Mouse (Mus musculus) monocyte, adult 59 days (primary cell): ENCODE data around the gene Supt5. TPM values are rescaled to one million over a fixed set of nuclear protein-coding genes. Genes with fewer than 3 reads are reported as not detected.

Experiments
- total RNA-seq, 2 experiments: library from RNA; stranded (reverse); gene quantifications; one replicate each; pipeline ENCODE4 v1.2.4; 2023

Gene Supt5
- total RNA-seq: 100 to 1,000 TPM; 118 to 123 TPM

DNA sequence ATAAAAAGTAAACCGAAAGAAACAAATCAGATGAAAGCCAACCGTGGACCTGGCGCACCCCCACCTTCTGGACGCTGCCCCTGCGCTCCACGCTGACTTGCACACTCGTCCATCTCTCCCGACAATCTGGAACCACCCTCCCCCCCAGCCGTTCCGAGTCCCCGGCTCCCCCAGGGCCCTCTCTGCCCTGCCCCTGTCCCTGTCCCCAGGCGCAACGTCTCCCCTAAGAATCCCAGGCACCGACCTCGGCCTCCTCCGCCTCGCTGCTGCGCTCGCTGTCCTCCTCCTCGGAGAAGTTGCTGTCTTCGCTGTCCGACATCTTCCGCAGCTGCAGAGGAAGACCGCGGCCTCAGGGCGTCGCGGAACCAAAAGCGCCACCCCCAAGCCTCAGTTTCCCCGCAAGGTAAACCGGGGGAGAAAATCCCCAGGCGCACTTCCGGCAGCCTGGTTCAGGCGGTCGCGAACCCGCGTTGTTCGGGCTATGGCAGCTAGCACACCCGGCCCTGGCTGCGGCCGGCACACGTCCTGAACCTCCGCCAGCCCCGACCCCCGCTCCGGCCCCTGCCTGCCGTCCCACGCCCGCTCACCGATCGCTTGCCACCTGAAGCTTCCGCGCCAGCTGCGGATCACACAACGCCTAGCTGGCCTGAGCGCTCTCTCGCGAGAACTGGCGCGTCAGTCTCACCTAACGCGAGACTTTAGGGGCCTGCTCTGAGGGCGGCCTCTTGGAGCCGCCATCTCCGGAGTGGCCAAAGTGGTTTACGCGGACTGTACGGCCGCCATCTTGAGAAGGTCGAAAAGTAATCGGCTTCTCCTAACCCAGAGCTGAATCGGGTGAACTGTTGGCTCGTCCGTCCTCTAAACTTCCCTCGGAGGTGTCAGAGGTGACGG is at the start of gene Supt5:
Gene Supt5, minus strand, starts transcription at position 639 of the 891 bp plus-strand sequence.

DNA sequence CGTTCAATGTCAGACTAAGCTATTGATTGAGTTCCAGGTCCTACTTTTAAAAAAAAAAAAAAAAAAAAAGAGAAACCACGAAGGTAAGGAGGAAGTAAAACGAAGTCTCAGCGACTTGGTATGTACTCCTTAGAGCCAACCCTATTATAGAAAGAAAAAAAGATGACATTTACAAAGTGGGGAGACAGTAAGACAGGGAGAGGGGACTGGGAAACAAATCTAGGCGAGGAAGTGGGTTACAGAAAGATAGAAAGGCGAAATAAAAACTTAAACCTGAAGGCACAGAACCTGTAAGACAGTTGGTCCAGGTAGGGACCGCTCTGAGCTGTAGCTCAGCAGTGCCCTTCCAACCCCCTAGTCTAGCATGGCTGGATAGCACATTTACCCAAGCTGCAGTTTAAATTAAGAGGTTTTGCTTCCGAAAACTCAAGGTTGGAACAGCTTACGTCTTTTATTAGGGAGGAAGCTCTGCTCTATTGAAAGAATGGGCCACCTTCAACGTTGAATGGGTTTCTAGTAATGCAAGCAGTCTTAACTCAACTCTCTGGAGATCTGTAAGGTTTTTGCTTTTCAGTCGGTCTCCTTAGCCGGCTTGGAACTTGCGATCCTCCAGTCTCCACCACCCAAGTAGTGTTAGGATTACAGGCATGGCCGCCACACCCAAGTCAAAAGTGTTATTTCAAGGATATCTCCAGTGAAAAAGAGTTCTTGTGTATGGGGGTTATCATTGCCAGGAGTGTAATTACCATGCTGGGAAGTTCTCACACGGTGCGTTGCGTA is 41.9 kb upstream of the Supt5 start, which contains the start of gene Zfp36:
Gene Zfp36, minus strand, starts transcription at position 17 of the 780 bp plus-strand sequence.

GRCm38 (mm10) chr7:28372251-28373108 is 33.9 kb upstream of the Supt5 start, which contains the start of gene Plekhg2:
TSS of gene Plekhg2 (minus strand) at chr7:28372599.

DNA sequence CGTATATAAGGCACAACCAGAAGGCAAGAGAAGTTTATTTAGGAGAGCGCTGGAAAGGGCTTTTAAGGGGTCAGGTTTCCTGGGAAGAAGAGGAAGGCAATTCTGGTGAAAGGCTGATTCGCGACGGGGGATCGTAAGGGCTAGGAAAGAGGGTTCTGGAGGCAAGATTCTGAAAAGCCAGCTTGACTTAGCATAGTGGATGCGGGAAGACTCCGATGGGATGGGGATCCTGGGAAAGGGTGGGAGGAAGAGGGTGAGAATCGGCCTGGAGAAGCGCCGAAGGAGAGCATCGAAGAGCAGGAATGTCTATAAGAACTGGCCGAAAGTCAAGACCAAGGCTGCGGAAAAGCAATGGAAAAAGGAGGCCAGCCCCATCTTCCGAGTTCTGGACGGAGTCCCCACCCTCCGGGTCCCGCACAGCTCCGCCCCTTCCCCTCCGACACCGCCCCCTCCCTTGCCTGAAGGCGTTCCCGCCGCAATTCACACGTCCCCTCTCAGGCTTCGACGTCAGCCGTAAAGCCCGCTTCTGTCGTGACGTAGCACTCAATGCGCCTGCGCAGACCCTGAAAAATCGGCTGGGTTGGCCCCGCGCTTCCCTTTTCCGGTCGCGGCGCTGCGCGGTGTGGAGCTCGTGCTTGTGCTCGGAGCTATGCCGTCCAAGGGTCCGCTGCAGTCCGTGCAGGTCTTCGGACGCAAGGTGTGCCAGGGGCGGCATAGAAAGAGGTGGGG is 11.8 kb upstream of the Supt5 start, which contains the start of gene Rps16:
Gene Rps16, plus strand, starts transcription at position 498 of the 729 bp plus-strand sequence.

GRCm38 (mm10) chr7:28311926-28312543 is 26.5 kb downstream of the Supt5 start, which contains the start of gene Timm50:
TSS of gene Timm50 (minus strand) at chr7:28312072.

DNA sequence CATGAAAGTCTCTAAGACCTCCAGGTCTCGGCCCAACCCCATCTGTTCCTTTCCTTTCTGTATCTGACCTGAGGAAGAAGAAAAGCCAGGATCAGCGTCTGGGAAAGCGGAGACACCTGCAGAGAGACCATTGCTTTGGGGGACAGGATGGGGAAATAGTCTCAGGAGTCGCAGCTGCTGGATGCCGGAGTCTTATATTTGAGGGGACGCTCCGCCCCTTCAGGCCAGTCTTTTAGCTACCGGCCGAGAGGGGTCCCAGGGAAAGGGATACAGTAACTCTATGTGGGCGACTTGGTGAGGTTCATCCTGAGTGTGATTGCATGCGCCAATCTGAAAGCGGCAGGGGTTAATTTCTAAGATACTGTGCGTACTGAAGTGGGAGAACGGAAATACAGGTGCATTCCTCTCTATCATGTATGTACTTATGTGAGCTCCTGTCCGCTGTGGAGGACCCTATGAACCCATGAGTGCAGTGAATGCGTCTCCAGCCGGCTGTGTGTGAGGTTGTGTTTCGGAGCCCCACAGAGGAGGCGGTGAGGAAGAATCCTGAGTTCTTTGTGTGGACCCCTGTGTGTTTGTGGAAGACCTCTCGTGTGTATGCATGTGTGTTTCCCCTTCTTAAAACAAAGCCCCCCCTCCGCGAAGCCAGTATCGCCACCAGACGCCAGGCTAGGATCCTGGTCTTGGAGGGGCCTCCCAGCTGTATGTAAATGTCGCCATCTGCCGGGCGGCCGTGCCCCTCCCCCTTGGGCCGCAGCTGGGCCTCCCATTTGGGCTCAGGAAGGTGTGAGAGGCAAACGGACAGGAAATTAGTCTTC is 36.7 kb downstream of the Supt5 start, which contains the start of gene Dll3:
Gene Dll3, minus strand, starts transcription at position 623 of the 818 bp plus-strand sequence.

GRCm38 (mm10) chr7:28290638-28291590 is 47.6 kb downstream of the Supt5 start, which contains the start of gene Selenov:
TSS of gene Selenov (minus strand) at chr7:28291186.

DNA sequence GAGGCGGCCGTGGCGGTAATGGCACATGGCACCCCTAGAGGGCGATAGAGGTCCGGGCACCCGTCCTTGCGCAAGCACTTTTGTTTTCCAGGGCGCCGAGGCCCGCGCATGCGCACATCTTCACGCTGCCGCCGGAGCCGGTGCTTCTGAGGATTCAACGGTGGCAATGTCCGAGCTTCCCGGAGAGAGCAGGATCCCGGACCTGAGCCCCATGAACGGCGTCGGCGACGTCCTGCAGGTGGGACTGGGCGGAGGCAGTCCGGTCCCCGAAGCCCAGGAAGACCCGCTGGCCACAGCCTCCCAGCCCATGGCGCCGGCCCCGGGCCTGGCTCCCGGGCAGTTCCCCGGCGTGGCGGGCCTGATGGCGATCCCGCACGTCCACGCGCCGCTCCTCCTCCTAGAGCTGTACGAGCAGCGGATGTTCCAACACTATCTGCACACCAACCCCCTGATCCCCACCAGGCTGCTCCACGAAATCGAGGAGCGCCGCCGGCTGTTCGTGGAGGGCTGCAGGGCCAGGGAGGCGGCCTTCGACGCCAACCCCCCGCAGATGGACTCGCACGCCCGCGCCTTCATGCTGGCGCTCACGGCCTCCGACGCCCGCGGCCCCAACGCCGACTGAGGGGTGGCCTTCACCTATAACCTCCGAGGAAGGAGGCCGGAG is 60.8 kb downstream of the Supt5 start, which contains the start of gene Eid2b:
Gene Eid2b, plus strand, starts transcription at position 125 of the 664 bp plus-strand sequence.

DNA sequence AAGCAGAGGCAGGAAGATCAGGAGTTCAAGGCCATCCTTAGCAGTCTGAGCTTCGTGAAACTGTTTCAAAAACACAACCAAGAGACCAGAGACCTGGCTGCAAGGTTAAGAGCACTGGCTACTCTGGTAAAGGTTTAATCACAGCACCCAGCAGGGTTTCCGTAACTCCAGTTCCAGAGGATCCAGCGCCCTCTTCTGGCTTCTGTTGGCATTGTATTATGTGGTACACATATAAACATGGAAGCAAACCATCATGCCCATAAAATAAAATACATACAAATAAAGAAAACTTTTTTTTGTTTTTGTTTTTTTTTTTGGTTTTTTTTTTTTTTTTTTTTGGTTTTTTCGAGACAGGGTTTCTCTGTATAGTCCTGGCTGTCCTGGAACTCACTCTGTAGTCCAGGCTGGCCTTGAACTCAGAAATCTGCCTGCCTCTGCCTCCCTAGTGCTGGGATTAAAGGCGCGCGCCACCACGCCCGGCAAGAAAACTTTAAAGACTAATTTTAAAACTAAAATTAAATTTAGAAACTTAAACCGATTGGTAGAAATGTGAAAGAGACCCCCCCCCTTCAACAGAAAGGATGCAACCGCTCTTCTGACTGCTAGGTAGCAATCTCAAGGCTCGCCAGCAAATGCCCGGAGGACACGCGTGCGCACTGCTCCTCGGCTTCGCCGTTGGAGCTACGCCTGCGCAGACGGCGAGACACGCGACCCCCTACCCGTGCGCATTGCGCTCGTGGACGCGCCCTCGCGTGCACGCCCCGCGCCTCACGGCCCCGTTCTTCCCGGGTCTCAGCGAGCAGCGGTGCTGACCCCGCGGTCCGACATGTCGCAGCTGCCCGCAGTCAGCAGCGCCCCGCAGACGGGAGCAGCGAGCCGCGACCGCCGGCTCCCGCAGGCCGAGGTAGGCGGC is 71.2 kb downstream of the Supt5 start, which contains the start of gene Eid2:
Gene Eid2, plus strand, starts transcription at position 753 of the 913 bp plus-strand sequence.

Other genes starting within 250 kb of the Supt5 start
- not detected for gene 9530053A07Rik, start 209.3 kb downstream of the Supt5 start, total RNA-seq
- gene Fbl, start 169.0 kb downstream of the Supt5 start, total RNA-seq: 100 to 1,000 TPM; 127 to 139 TPM
- 10 to 100 TPM; 14.8 to 15.4 TPM for gene Dyrk1b, start 159.3 kb downstream of the Supt5 start, total RNA-seq
- gene Eid2, start 70.9 kb downstream of the Supt5 start, total RNA-seq: 1 to 10 TPM; 1.6 to 2.3 TPM
- gene Eid2b, start 61.0 kb downstream of the Supt5 start, total RNA-seq: 1 to 10 TPM; 6.0 to 7.1 TPM
- not detected for gene Selenov, start 47.6 kb downstream of the Supt5 start, total RNA-seq
- gene Dll3, start 36.5 kb downstream of the Supt5 start, total RNA-seq: not detected
- gene Timm50, start 26.7 kb downstream of the Supt5 start, total RNA-seq: 10 to 100 TPM; 28.9 to 29.0 TPM
- gene Rps16, start 11.9 kb upstream of the Supt5 start, total RNA-seq: 1,000 to 10,000 TPM; 1,784 to 1,904 TPM
- 10 to 100 TPM; 38.7 to 42.8 TPM for gene Plekhg2, start 33.9 kb upstream of the Supt5 start, total RNA-seq
- 1,000 to 10,000 TPM; 3,101 to 3,326 TPM for gene Zfp36, start 41.5 kb upstream of the Supt5 start, total RNA-seq
- gene Med29, start 54.0 kb upstream of the Supt5 start, total RNA-seq: 10 to 100 TPM; 15.0 to 18.4 TPM
- gene Paf1, start 54.2 kb upstream of the Supt5 start, total RNA-seq: 100 to 1,000 TPM; 153 to 188 TPM
- gene Gmfg, start 98.7 kb upstream of the Supt5 start, total RNA-seq: 100 to 1,000 TPM; 265 to 280 TPM
- 10 to 100 TPM; 10.6 to 17.6 TPM for gene Lrfn1, start 113.2 kb upstream of the Supt5 start, total RNA-seq
- gene Ifnl2, start 171.7 kb upstream of the Supt5 start, total RNA-seq: not detected
- gene Ifnl3, start 184.1 kb upstream of the Supt5 start, total RNA-seq: not detected
- gene Sycn, start 202.1 kb upstream of the Supt5 start, total RNA-seq: not detected
- 1 to 10 TPM; 1.5 to 2.3 TPM for gene Nccrp1, start 208.5 kb upstream of the Supt5 start, total RNA-seq